Mouse (Mus musculus): Measurements from ENCODE around the gene Gpr171. TPM values are rescaled to one million over a fixed set of nuclear protein-coding genes. Genes with fewer than 3 reads are reported as not detected.
A peak's percentile ranks its signal among the peaks of the same experiment; 100 is the strongest.
"Not testable (repeated sequence)": the region's sequence is repeated elsewhere in the genome, so short reads cannot be mapped to it uniquely, and the experiment has no call there.

Gpr171 gene
- total RNA-seq (2017), result 55.6 and 57.4 TPM in 2 replicates

GRCm38 (mm10) chr3:59101218-59101986, at the start of gene Gpr171:
Gene Gpr171 (minus strand): TSS chr3:59101821.
- ATAC-seq (replicated peaks; ENCODE audit: low read depth, poor library complexity, severe bottlenecking), result peak; percentile 60

GRCm38 (mm10) chr3:59150624-59151023, 49.0 kb upstream of the Gpr171 start:
- no peak for ATAC-seq (replicated peaks; ENCODE audit: low read depth, poor library complexity, severe bottlenecking)

- no peak for ATAC-seq (replicated peaks; ENCODE audit: low read depth, poor library complexity, severe bottlenecking)
Observed at GRCm38 (mm10) chr3:59149646-59150045, 48.0 kb upstream of the Gpr171 start.

- ATAC-seq (replicated peaks; ENCODE audit: low read depth, poor library complexity, severe bottlenecking), result no peak
Observed at GRCm38 (mm10) chr3:59145194-59145593, 43.6 kb upstream of the Gpr171 start.

- ATAC-seq (replicated peaks; ENCODE audit: low read depth, poor library complexity, severe bottlenecking), result 0 out of 2 replicates have a peak, but pooled peaks have one; percentile 29
Observed at GRCm38 (mm10) chr3:59141507-59142305, 40.1 kb upstream of the Gpr171 start.

- not testable (repeated sequence) for ATAC-seq (replicated peaks; ENCODE audit: low read depth, poor library complexity, severe bottlenecking)
Observed at GRCm38 (mm10) chr3:59140941-59141340, 39.3 kb upstream of the Gpr171 start.

- ATAC-seq (replicated peaks; ENCODE audit: low read depth, poor library complexity, severe bottlenecking), result no peak
Observed at GRCm38 (mm10) chr3:59140115-59140514, 38.5 kb upstream of the Gpr171 start.

GRCm38 (mm10) chr3:59139651-59140051, 38.0 kb upstream of the Gpr171 start:
- ATAC-seq (replicated peaks; ENCODE audit: low read depth, poor library complexity, severe bottlenecking), result no peak

- no peak for ATAC-seq (replicated peaks; ENCODE audit: low read depth, poor library complexity, severe bottlenecking)
Observed at GRCm38 (mm10) chr3:59138946-59139468, 37.4 kb upstream of the Gpr171 start.

GRCm38 (mm10) chr3:59135911-59136653, 34.5 kb upstream of the Gpr171 start:
- no peak for ATAC-seq (replicated peaks; ENCODE audit: low read depth, poor library complexity, severe bottlenecking)

GRCm38 (mm10) chr3:59133189-59133588, 31.6 kb upstream of the Gpr171 start:
- ATAC-seq (replicated peaks; ENCODE audit: low read depth, poor library complexity, severe bottlenecking), result peak; percentile 87

GRCm38 (mm10) chr3:59131966-59132365, 30.3 kb upstream of the Gpr171 start:
- ATAC-seq (replicated peaks; ENCODE audit: low read depth, poor library complexity, severe bottlenecking), result peak; percentile 15

GRCm38 (mm10) chr3:59131081-59131480, 29.5 kb upstream of the Gpr171 start:
- no peak for ATAC-seq (replicated peaks; ENCODE audit: low read depth, poor library complexity, severe bottlenecking)

GRCm38 (mm10) chr3:59130431-59130830, 28.8 kb upstream of the Gpr171 start:
- ATAC-seq (replicated peaks; ENCODE audit: low read depth, poor library complexity, severe bottlenecking), result peak; percentile 57

GRCm38 (mm10) chr3:59129547-59129946, 27.9 kb upstream of the Gpr171 start:
- ATAC-seq (replicated peaks; ENCODE audit: low read depth, poor library complexity, severe bottlenecking), result no peak

- ATAC-seq (replicated peaks; ENCODE audit: low read depth, poor library complexity, severe bottlenecking), result no peak
Observed at GRCm38 (mm10) chr3:59128681-59129080, 27.1 kb upstream of the Gpr171 start.

GRCm38 (mm10) chr3:59125783-59126555, 24.3 kb upstream of the Gpr171 start:
- no peak for ATAC-seq (replicated peaks; ENCODE audit: low read depth, poor library complexity, severe bottlenecking)

GRCm38 (mm10) chr3:59125022-59125421, 23.4 kb upstream of the Gpr171 start:
- no peak for ATAC-seq (replicated peaks; ENCODE audit: low read depth, poor library complexity, severe bottlenecking)

- no peak for ATAC-seq (replicated peaks; ENCODE audit: low read depth, poor library complexity, severe bottlenecking)
Observed at GRCm38 (mm10) chr3:59121780-59122449, 20.3 kb upstream of the Gpr171 start.
